Mouse (Mus musculus) olfactory bulb, adult 2 months (tissue): ENCODE measurements around the gene Ptpru. TPM values are rescaled to one million over a fixed set of nuclear protein-coding genes. Genes with fewer than 3 reads are reported as not detected.

Source experiments
- H3K27ac ChIP-seq: fragments of 200-500 bp; 2 replicates; pipeline ENCODE4 v1.5.1; 2012; ENCODE audit warnings: low read depth, low read length; ENCODE audit not compliant: insufficient read depth
- H3K4me1 ChIP-seq: fragments of 200-500 bp; 2 replicates; pipeline ENCODE4 v1.6.1; 2012; ENCODE audit warnings: low read length; ENCODE audit not compliant: control insufficient read depth, insufficient read depth
- H3K4me3 ChIP-seq: fragments of 200-500 bp; 2 replicates; pipeline ENCODE4 v1.5.1; 2012; ENCODE audit warnings: mild to moderate bottlenecking, low read depth, low read length, moderate library complexity; ENCODE audit not compliant: insufficient read depth
- CTCF ChIP-seq: fragments of 200-500 bp; IDR thresholded peaks from 2 replicates; pipeline ENCODE4 v1.5.1; 2012; ENCODE audit warnings: low read depth, mild to moderate bottlenecking, low read length, moderate library complexity; ENCODE audit not compliant: insufficient read depth
- POLR2A ChIP-seq: fragments of 200-500 bp; IDR thresholded peaks from 2 replicates; pipeline ENCODE4 v1.6.1; 2012; ENCODE audit warnings: mild to moderate bottlenecking, low read depth, low read length, moderate library complexity; ENCODE audit not compliant: insufficient read depth
- WGBS: fragments of 180-500 bp; shearing (Covaris S2); methylation state at CpG from one replicate; pipeline ENCODE4 v1.1.7; 2018; 5-methylcytosine and 5-hydroxymethylcytosine counted together
- polyA plus RNA-seq: library from polyadenylated mRNA; stranded (reverse); fragments of >200 nt; gene quantifications from 2 replicates; pipeline ENCODE4 v1.2.4, GENCODE M21; 2012; ENCODE audit warnings: low replicate concordance; ENCODE audit not compliant: missing spikeins, insufficient read depth, insufficient read length

Gene Ptpru
- polyA plus RNA-seq, 1 experiment: not detected

DNA sequence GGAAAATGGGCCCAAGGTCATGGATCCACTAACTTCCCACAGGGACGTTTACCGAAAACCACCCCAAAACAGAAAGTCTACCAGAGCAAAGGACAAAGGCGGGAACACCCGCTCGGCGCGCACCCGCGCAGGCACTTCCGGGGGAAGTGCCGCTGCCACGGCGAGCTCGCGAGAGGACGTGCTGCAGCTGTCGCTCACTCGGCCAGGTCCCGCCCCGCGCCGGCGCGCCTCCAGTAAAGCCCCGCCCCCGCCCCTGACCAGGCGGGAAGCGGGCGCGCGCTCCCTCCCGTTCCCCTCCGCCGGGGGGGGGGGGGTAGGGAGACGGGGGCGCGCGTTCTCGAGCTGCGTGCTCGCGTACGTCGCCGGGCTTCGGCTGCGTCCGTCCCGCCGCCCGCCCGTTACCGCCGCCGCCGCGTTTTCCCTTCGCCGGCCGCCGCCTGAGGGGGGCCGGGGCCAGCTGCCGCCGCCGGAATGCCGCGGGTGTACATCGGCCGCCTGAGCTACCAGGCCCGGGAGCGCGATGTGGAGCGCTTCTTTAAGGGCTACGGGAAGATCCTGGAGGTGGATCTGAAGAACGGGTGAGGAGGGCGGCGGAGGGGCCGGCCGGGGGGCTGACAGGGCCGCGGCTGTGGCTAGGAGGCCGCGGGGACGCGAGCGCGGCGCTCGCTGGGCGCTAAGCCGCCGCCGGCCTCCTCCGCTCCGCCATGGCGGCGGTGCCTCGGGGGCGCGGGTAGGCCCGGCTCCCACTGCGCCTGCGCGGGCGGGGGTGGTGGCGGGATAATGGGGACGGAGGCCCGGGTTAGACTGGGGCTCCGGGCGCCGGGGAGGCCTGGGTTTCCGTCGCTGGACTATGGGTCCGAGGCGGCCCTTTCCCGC lies 35.4 kb upstream of the Ptpru start, which contains the start of gene Srsf4:
Srsf4 (plus strand) TSS at position 325 of the 876 bp plus-strand sequence.
- WGBS: under 1% methylated on average over 104 of the region's 116 CpGs
- TF ChIP-seq POLR2A (peak; percentile 88), CTCF (no peak)

DNA sequence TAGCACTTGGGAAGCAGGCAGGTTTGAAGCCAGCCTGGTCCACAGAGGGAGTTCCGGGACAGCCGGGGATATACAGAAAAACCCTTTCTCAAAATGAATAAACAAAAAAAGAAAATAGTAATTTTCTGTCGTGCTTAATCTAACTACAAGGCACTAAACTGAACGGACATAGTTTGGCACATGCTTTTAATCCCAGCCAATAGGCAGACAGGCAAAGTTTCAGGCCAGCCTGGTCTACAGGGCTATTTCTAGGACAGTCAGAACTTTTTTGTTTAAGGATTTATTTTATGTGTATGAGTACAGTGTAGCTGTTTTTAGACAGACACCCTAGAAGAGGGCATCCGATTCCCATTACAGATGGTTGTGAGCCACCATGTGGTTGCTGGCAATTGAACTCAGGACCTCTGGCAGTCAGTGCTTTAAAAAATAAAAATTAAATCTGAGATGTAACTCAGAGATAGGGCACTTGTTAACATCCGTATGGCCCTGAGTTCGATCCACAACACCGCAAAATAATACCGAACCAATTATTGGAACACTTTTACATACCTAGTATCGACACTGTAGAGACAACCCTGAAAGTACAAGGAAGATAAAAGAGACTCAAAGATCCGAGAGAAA lies 34.7 kb upstream of the Ptpru start:
- WGBS: 3% methylated on average over 11 of the region's 11 CpGs
- Histone ChIP-seq H3K4me1 (no peaks in the 10 kb centered on the region), H3K4me3 (peak overlapping the region; percentile 38), H3K27ac (0 out of 2 replicates have a peak overlapping the region, but pooled peaks have one; percentile 37)
- TF ChIP-seq POLR2A: no peak
- no peak for TF ChIP-seq CTCF

More for the DNA sequence above, 35.4 kb upstream of the Ptpru start, which contains the start of gene Srsf4:
- Histone ChIP-seq H3K27ac (peak within 1 kb of the TSS; percentile 98), H3K4me3 (peak within 1 kb of the TSS; percentile 99), H3K4me1 (no peaks in the 10 kb centered on the region)

DNA sequence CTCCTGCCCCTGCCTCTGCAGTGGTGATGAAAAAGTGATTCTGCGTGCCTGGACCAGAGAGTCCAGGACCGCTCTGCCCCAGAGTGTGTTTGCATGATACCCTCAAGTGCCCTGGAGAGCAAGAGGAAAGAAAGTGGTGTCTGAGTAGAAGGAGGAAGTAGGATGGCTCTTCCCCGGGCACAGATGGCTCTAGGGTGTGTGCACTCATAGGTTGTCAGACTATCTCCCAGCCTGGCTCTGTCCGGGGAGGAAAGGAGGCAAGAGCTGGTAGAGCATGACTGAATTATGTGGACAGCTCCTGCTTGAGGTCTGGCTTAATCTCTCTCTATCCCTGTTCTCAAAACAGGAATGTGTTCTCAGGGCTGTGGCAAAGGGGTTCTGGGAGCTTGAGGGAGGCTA lies 23.3 kb upstream of the Ptpru start:
- Histone ChIP-seq H3K4me3 (no peak overlapping the region), H3K27ac (no peak overlapping the region), H3K4me1 (no peaks in the 10 kb centered on the region)
- no peak for TF ChIP-seq CTCF
- 87% methylated on average over 4 of the region's 4 CpGs for WGBS

GRCm38 (mm10) chr4:131860492-131861340 lies 22.6 kb upstream of the Ptpru start:
- no peak overlapping the region for H3K4me3 ChIP-seq
- H3K4me1 ChIP-seq: no peaks in the 10 kb centered on the region
- 47% methylated on average over 15 of the region's 15 CpGs for WGBS
- TF ChIP-seq POLR2A (no peak), CTCF (peak; percentile 83)
- no peak overlapping the region for H3K27ac ChIP-seq

DNA sequence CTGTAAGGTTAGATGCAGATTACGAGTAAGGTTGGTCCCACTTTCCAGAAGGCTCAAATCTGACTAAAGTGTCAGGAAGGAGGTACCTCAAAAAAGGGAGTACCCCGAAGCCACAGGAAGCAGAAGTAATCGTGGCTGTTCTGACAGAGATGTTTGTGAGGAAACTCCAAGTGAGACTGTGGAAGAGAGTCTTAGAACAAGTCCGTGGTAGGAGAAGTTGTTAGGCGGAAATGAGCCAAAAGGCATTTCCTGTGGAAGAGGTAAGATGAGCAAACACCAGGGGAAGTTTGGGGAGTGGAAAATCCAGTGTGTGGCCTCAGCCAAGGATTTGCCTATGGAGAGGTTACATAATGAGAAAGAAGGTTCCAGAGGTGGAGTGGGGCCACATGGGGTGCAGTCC lies 16.9 kb upstream of the Ptpru start:
- Histone ChIP-seq H3K27ac (no peak overlapping the region), H3K4me1 (peaks cover 7% of the 10 kb centered on the region), H3K4me3 (no peak overlapping the region)
- 88% methylated on average over 5 of the region's 5 CpGs for WGBS
- TF ChIP-seq POLR2A (no peak), CTCF (no peak)

DNA sequence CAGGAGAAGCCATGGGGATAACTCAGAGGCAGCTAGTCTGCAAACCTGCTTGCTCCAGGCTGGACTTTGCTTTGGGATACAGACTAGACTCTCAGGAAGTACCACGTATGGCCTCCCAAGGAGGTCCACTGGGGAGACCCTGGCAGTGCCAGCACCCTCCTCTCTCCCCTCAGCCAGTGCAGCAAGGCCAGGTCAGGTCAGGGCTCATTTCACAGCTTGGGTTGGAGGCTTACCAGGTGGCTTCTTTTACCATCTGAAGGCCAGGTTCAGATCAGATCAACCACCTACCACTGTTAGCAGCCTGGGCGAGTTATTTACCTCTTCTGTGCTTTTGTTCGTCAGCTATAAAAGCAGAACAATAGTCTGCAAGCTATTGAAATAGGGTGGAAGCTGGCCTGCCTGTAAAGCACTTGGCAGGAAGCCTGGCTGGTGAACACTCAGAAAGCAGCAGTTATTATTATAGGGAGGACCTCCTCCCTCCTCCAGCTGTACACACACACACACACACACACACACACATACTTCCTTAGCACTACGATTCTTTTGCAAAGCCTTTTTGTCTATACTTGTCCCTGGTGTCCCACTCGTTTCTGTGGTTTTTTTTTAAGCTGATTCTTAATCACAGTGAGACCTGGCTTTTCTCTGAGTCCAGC lies 12.0 kb upstream of the Ptpru start:
- Histone ChIP-seq H3K4me3 (no peak overlapping the region), H3K4me1 (peaks cover 11% of the 10 kb centered on the region), H3K27ac (peak overlapping the region; percentile 87)
- 8% methylated on average over 5 of the region's 5 CpGs for WGBS
- TF ChIP-seq POLR2A (no peak), CTCF (no peak)

DNA sequence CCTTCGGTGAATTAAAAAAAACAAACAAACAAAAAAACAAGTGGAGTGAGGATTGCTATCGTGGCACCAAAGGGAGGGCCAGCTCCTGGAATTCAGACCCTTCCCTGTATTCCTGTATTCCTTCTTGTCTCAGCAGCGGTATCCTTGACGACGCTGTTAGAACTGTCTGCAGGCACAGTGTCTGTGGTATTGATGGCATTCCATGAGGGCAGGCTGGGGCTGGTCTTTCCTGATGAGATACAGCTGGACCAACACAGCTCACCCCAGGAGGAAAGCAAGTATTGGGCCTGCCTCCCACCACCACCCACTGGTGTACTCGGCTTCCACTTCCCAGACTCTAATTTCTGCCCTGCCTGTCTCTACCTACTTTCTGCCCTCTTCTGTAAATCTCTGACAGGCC lies 10.0 kb upstream of the Ptpru start:
- WGBS: 83% methylated on average over 6 of the region's 6 CpGs
- no peak for TF ChIP-seq CTCF
- TF ChIP-seq POLR2A: no peak

GRCm38 (mm10) chr4:131845991-131846778 lies 8.1 kb upstream of the Ptpru start:
- no peak for TF ChIP-seq CTCF
- no peak for TF ChIP-seq POLR2A

More for the DNA sequence above, 10.0 kb upstream of the Ptpru start:
- H3K27ac ChIP-seq: no peak overlapping the region
- H3K4me3 ChIP-seq: no peak overlapping the region
- H3K4me1 ChIP-seq: peaks cover 14% of the 10 kb centered on the region

More at GRCm38 (mm10) chr4:131845991-131846778, 8.1 kb upstream of the Ptpru start:
- Histone ChIP-seq H3K27ac (no peak overlapping the region), H3K4me1 (peaks cover 11% of the 10 kb centered on the region), H3K4me3 (no peak overlapping the region)
- WGBS: 91% methylated on average over 8 of the region's 8 CpGs
